Mouse (Mus musculus) stomach, embryonic 14.5 days (tissue): ENCODE data around the gene Mical2. TPM values are rescaled to one million over a fixed set of nuclear protein-coding genes. Genes with fewer than 3 reads are reported as not detected.

ENCODE experiments used
- ATAC-seq: fragments of 200-750 bp; cut with Nextera tagmentation; 2 replicates; pipeline ENCODE4 v1.8.0; 2017; ENCODE audit warnings: low read depth, moderate TSS enrichment; ENCODE audit not compliant: insufficient number of reproducible peaks, insufficient read depth, low FRiP score
- H3K27ac ChIP-seq: fragments of 300-500 bp; sonication (generic); 2 replicates; pipeline ENCODE4 v1.5.1; 2014; ENCODE audit warnings: mild to moderate bottlenecking, low read length, moderate library complexity, mixed read lengths
- H3K27me3 ChIP-seq: fragments of 300-500 bp; sonication (generic); 2 replicates; pipeline ENCODE4 v1.6.1; 2014; ENCODE audit warnings: low read length, control low read depth, mixed read lengths; ENCODE audit not compliant: control insufficient read depth, insufficient read depth
- H3K36me3 ChIP-seq: fragments of 300-500 bp; sonication (generic); 2 replicates; pipeline ENCODE4 v1.6.1; 2014; ENCODE audit warnings: mild to moderate bottlenecking, control low read depth, low read length, moderate library complexity, mixed read lengths; ENCODE audit not compliant: control insufficient read depth, insufficient read depth
- H3K4me1 ChIP-seq: fragments of 300-500 bp; sonication (generic); 2 replicates; pipeline ENCODE4 v1.6.1; 2014; ENCODE audit warnings: low read length, control low read depth, mixed read lengths; ENCODE audit not compliant: control insufficient read depth, insufficient read depth
- H3K4me2 ChIP-seq: fragments of 300-500 bp; sonication (generic); replicated peaks from 2 replicates; pipeline ENCODE4 v1.6.1; 2014; ENCODE audit warnings: low read depth, low read length, control low read depth
- H3K4me3 ChIP-seq: fragments of 300-500 bp; sonication (generic); 2 replicates; pipeline ENCODE4 v1.5.1; 2014; ENCODE audit warnings: low read depth, low read length, control low read depth
- H3K9ac ChIP-seq: fragments of 300-500 bp; sonication (generic); replicated peaks from 2 replicates; pipeline ENCODE4 v1.6.1; 2014; ENCODE audit warnings: low read depth, mild to moderate bottlenecking, control low read depth, low read length, moderate library complexity, mixed read lengths
- H3K9me3 ChIP-seq: fragments of 300-500 bp; sonication (generic); 2 replicates; pipeline ENCODE4 v1.6.1; 2016; ENCODE audit warnings: low read depth, low read length, control low read depth; ENCODE audit not compliant: control insufficient read depth
- WGBS: fragments of 180-500 bp; shearing (Covaris S2); extraction: QIAGEN DNeasy Blood & Tissue Kit; methylation state at CpG from one replicate; pipeline ENCODE4 v1.1.7; 2014; 5-methylcytosine and 5-hydroxymethylcytosine counted together
- polyA plus RNA-seq: library from polyadenylated mRNA; unstranded; fragments of >200 nt; fragmentation: Nextera tagmentation; extraction: Ambion mirVana; gene quantifications from 2 replicates; pipeline ENCODE4 v1.2.1, GENCODE M21; 2014

Mical2 gene
- polyA plus RNA-seq, 1 experiment from 2014 or later: 10.7 TPM

DNA sequence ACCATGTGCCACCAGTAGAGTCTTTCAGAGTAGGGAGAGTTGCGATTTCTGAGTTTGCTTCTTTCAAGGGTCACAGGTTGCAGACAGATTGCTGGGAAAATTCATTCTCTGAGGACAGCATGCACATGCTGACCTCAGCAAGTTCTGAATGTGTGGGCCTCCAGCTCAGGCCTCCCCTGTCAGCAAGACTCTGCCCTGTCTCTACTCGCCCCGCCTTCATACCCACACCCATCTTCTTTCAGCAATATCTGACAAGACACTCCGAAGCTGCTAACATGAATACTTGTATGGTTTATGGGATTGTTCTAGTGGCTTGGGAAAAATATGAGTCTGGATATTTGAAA lies 84.3 kb downstream of the Mical2 start:
- H3K4me1 ChIP-seq: no peaks in the 10 kb centered on the region
- H3K36me3 ChIP-seq: no peaks in the 10 kb centered on the region
- H3K4me2 ChIP-seq: no peak overlapping the region
- no peaks in the 10 kb centered on the region for H3K9me3 ChIP-seq
- no peaks in the 10 kb centered on the region for H3K27me3 ChIP-seq
- 80% methylated on average over 4 of the region's 4 CpGs for WGBS
- peak; percentile 19; the same call in 1 of the 2 replicates for ATAC-seq
- H3K9ac ChIP-seq: no peak overlapping the region
- no peak overlapping the region for H3K27ac ChIP-seq
- no peak overlapping the region for H3K4me3 ChIP-seq

- Histone ChIP-seq H3K27me3 (no peaks in the 10 kb centered on the region), H3K4me3 (no peak overlapping the region), H3K4me1 (no peaks in the 10 kb centered on the region), H3K36me3 (no peaks in the 10 kb centered on the region), H3K27ac (no peak overlapping the region), H3K4me2 (no peak overlapping the region), H3K9me3 (no peaks in the 10 kb centered on the region), H3K9ac (no peak overlapping the region)
- ATAC-seq: no peak
- 71% methylated on average over 5 of the region's 5 CpGs for WGBS
Observed at GRCm38 (mm10) chr7:112313211-112313610, 87.6 kb downstream of the Mical2 start.

DNA sequence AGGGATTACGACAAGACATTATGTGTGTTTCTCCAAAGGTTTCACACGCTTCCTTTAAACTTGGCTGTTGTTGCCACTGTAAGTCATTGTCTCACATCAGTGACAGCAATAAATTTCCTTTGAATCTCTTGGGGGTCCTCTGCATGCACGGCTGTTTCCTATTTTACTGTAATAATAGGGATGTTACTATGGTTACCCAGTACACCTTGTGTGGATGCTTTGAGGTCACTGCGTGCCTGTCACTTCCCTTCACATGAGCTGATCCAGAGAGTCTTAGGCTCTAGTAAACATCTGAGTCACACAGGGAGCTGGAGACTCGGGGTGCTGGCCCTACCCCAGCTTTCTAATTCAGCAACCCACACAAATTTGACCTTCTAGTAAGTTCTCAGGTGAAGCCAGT lies 88.0 kb downstream of the Mical2 start:
- no peaks in the 10 kb centered on the region for H3K9me3 ChIP-seq
- WGBS: 55% methylated on average over 5 of the region's 5 CpGs
- no peak for ATAC-seq
- H3K27me3 ChIP-seq: no peaks in the 10 kb centered on the region
- no peak overlapping the region for H3K4me3 ChIP-seq
- no peak overlapping the region for H3K4me2 ChIP-seq
- no peak overlapping the region for H3K27ac ChIP-seq
- H3K36me3 ChIP-seq: no peaks in the 10 kb centered on the region
- H3K4me1 ChIP-seq: no peaks in the 10 kb centered on the region
- H3K9ac ChIP-seq: no peak overlapping the region

DNA sequence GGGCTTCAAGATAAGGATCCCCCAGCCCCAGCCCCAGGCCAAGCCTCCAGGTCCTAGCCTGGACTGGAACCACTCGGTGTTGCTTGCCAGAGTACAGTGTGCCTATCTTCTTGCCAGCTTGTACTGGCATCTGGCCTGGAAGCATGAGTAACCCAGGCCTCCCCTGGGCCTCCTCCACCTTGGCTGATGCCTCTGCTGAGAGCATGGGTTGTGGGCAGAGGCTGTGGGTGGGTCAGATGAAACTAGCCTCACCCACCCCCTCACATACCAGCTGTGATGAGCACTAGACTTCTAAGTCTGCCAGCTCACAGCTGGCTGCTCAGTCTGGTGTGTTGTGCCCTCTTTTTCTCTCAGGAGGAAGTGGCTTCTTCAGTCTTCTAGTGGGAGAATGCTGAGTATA lies 90.6 kb downstream of the Mical2 start:
- H3K27ac ChIP-seq: no peak overlapping the region
- H3K4me1 ChIP-seq: no peaks in the 10 kb centered on the region
- H3K9me3 ChIP-seq: no peaks in the 10 kb centered on the region
- ATAC-seq: no peak
- no peaks in the 10 kb centered on the region for H3K36me3 ChIP-seq
- no peak overlapping the region for H3K4me3 ChIP-seq
- no peak overlapping the region for H3K9ac ChIP-seq
- H3K27me3 ChIP-seq: no peaks in the 10 kb centered on the region
- no peak overlapping the region for H3K4me2 ChIP-seq
- 79% methylated on average over 1 of the region's 1 CpGs for WGBS

DNA sequence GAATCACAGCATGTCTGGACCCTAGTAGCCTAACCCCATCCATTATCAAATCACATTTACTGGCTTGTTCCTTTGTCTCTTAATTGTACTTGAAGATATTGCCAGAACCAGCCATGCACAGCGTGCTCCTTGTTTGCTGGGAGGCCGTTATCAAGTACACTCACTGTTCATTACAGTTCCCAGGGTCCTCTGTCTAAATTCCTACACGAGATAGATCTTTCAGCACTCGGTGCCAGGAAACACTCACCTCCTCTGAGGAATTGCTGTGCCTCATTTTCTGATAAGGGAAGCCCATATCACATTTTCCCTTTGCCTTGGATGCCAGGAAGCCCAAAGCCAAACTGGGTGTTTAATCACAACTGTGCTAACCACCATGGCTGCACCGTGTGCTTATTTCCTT lies 91.8 kb downstream of the Mical2 start:
- ATAC-seq: no peak
- H3K4me3 ChIP-seq: no peak overlapping the region
- H3K4me1 ChIP-seq: no peaks in the 10 kb centered on the region
- no peaks in the 10 kb centered on the region for H3K9me3 ChIP-seq
- no peak overlapping the region for H3K27ac ChIP-seq
- H3K36me3 ChIP-seq: no peaks in the 10 kb centered on the region
- no peak overlapping the region for H3K9ac ChIP-seq
- H3K27me3 ChIP-seq: no peaks in the 10 kb centered on the region
- 48% methylated on average over 5 of the region's 5 CpGs for WGBS
- H3K4me2 ChIP-seq: no peak overlapping the region

GRCm38 (mm10) chr7:112318306-112318705 lies 92.7 kb downstream of the Mical2 start:
- Histone ChIP-seq H3K4me2 (no peak overlapping the region), H3K4me1 (no peaks in the 10 kb centered on the region), H3K4me3 (no peak overlapping the region), H3K36me3 (no peaks in the 10 kb centered on the region), H3K27me3 (no peaks in the 10 kb centered on the region), H3K9me3 (no peaks in the 10 kb centered on the region), H3K9ac (no peak overlapping the region), H3K27ac (no peak overlapping the region)
- ATAC-seq: no peak
- WGBS: 96% methylated on average over 11 of the region's 11 CpGs

- Histone ChIP-seq H3K27ac (no peak overlapping the region), H3K27me3 (no peaks in the 10 kb centered on the region), H3K4me2 (no peak overlapping the region), H3K9me3 (no peaks in the 10 kb centered on the region), H3K4me1 (no peaks in the 10 kb centered on the region), H3K4me3 (no peak overlapping the region), H3K36me3 (no peaks in the 10 kb centered on the region), H3K9ac (no peak overlapping the region)
- no peak for ATAC-seq
- WGBS: 79% methylated on average over 4 of the region's 4 CpGs
Observed at GRCm38 (mm10) chr7:112319419-112319818, 93.8 kb downstream of the Mical2 start.

- H3K9me3 ChIP-seq: no peaks in the 10 kb centered on the region
- no peak for ATAC-seq
- H3K4me2 ChIP-seq: no peak overlapping the region
- no peaks in the 10 kb centered on the region for H3K27me3 ChIP-seq
- H3K4me1 ChIP-seq: no peaks in the 10 kb centered on the region
- 93% methylated on average over 3 of the region's 3 CpGs for WGBS
- H3K36me3 ChIP-seq: no peaks in the 10 kb centered on the region
- no peak overlapping the region for H3K4me3 ChIP-seq
- no peak overlapping the region for H3K27ac ChIP-seq
- H3K9ac ChIP-seq: no peak overlapping the region
Observed at GRCm38 (mm10) chr7:112320052-112320730, 94.5 kb downstream of the Mical2 start.
